Mouse (Mus musculus): ENCODE measurements around the gene Habp4. TPM values are rescaled to one million over a fixed set of nuclear protein-coding genes. Genes with fewer than 3 reads are reported as not detected.

The Habp4 gene
- total and polyA plus RNA-seq, 2 experiments from 2014 or later, result 47.1 to 65.6 TPM

- H3K4me2 ChIP-seq (ENCODE audit: low read depth, low read length), result no peak overlapping the region
- no peak for ATAC-seq
Observed at GRCm38 (mm10) chr13:64197899-64198298, 36.3 kb downstream of the Habp4 start.

GRCm38 (mm10) chr13:64198310-64198709, 36.7 kb downstream of the Habp4 start:
- Histone ChIP-seq H3K4me3 (ENCODE audit: low read length) (no peak overlapping the region), H3K9ac (replicated peaks; ENCODE audit: low read length) (no peak overlapping the region), H3K27ac (no peak overlapping the region), H3K9me3 (ENCODE audit: low read length) (no peaks in the 10 kb centered on the region), H3K4me1 (ENCODE audit: insufficient read depth, low read length) (no peaks in the 10 kb centered on the region), H3K4me2 (ENCODE audit: low read depth, low read length) (no peak overlapping the region), H3K27me3 (ENCODE audit: insufficient read depth, low read length) (no peaks in the 10 kb centered on the region), H3K36me3 (ENCODE audit: insufficient read depth, low read length) (no peaks in the 10 kb centered on the region)
- TF ChIP-seq CTCF (IDR thresholded peaks at IDR 0.05; ENCODE audit: low read depth), result no peak
- ATAC-seq, result no peak
- WGBS, result 91% methylated on average over 4 of the region's 4 CpGs
- DNase-seq (ENCODE audit: low spot score), result no peak

More at GRCm38 (mm10) chr13:64197899-64198298, 36.3 kb downstream of the Habp4 start:
- no peaks in the 10 kb centered on the region for H3K9me3 ChIP-seq (ENCODE audit: low read length)
- DNase-seq (ENCODE audit: low spot score), result no peak
- no peak overlapping the region for H3K4me3 ChIP-seq (ENCODE audit: low read length)
- no peak overlapping the region for H3K27ac ChIP-seq
- H3K36me3 ChIP-seq (ENCODE audit: insufficient read depth, low read length), result no peaks in the 10 kb centered on the region
- H3K9ac ChIP-seq (replicated peaks; ENCODE audit: low read length), result no peak overlapping the region
- H3K27me3 ChIP-seq (ENCODE audit: insufficient read depth, low read length), result no peaks in the 10 kb centered on the region
- no peaks in the 10 kb centered on the region for H3K4me1 ChIP-seq (ENCODE audit: insufficient read depth, low read length)
- 73% methylated on average over 6 of the region's 6 CpGs for WGBS
- no peak for TF ChIP-seq CTCF (IDR thresholded peaks at IDR 0.05; ENCODE audit: low read depth)

DNA sequence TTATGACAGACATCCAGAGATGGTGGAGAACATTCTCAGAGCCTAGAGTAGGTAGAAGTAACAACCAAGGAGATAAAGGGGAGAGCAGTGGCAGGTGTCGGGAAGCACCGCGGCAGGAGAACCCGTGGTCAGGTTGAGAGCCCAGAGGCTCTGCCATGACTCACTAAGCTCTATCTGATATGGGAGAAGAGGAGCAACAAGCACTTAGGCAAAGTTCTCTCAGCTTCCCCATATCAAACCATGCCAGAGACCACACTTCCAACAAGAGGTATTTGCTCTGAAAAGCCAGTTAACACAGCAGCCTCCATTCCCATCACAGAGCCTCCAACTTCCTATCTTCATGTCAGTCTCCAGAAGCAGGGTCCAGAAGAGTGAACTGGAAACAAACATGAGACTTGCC, 39.3 kb downstream of the Habp4 start:
- H3K4me3 ChIP-seq (ENCODE audit: low read length), result no peak overlapping the region
- no peaks in the 10 kb centered on the region for H3K36me3 ChIP-seq (ENCODE audit: insufficient read depth, low read length)
- H3K4me1 ChIP-seq (ENCODE audit: insufficient read depth, low read length), result no peaks in the 10 kb centered on the region
- H3K27me3 ChIP-seq (ENCODE audit: insufficient read depth, low read length), result no peaks in the 10 kb centered on the region
- no peak overlapping the region for H3K27ac ChIP-seq
- no peak for TF ChIP-seq CTCF (IDR thresholded peaks at IDR 0.05; ENCODE audit: low read depth)
- WGBS, result 99% methylated on average over 4 of the region's 4 CpGs
- ATAC-seq (no peak), DNase-seq (ENCODE audit: low spot score) (no peak)
- H3K9me3 ChIP-seq (ENCODE audit: low read length), result no peaks in the 10 kb centered on the region
- H3K4me2 ChIP-seq (ENCODE audit: low read depth, low read length), result no peak overlapping the region
- H3K9ac ChIP-seq (replicated peaks; ENCODE audit: low read length), result no peak overlapping the region

- no peaks in the 10 kb centered on the region for H3K9me3 ChIP-seq (ENCODE audit: low read length)
- peak; percentile 24; the same call in 1 of the 2 replicates for TF ChIP-seq CTCF (IDR thresholded peaks at IDR 0.05; ENCODE audit: low read depth)
Observed at GRCm38 (mm10) chr13:64204726-64205125, 43.1 kb downstream of the Habp4 start.

GRCm38 (mm10) chr13:64205186-64205585, 43.6 kb downstream of the Habp4 start:
- H3K4me1 ChIP-seq (ENCODE audit: insufficient read depth, low read length), result no peaks in the 10 kb centered on the region
- 42% methylated on average over 2 of the region's 2 CpGs for WGBS
- H3K36me3 ChIP-seq (ENCODE audit: insufficient read depth, low read length), result no peaks in the 10 kb centered on the region
- no peaks in the 10 kb centered on the region for H3K9me3 ChIP-seq (ENCODE audit: low read length)
- no peak overlapping the region for H3K4me2 ChIP-seq (ENCODE audit: low read depth, low read length)
- ATAC-seq, result peak; percentile 78; the same call in 1 of the 2 replicates
- no peak; the same call in 1 of the 2 replicates for TF ChIP-seq CTCF (IDR thresholded peaks at IDR 0.05; ENCODE audit: low read depth)
- DNase-seq (ENCODE audit: low spot score), result peak; percentile 48
- H3K9ac ChIP-seq (replicated peaks; ENCODE audit: low read length), result no peak overlapping the region
- H3K4me3 ChIP-seq (ENCODE audit: low read length), result no peak overlapping the region
- H3K27ac ChIP-seq, result no peak overlapping the region
- H3K27me3 ChIP-seq (ENCODE audit: insufficient read depth, low read length), result no peaks in the 10 kb centered on the region

More at GRCm38 (mm10) chr13:64204726-64205125, 43.1 kb downstream of the Habp4 start:
- Histone ChIP-seq H3K4me3 (ENCODE audit: low read length) (no peak overlapping the region), H3K4me2 (ENCODE audit: low read depth, low read length) (no peak overlapping the region), H3K27me3 (ENCODE audit: insufficient read depth, low read length) (no peaks in the 10 kb centered on the region), H3K4me1 (ENCODE audit: insufficient read depth, low read length) (no peaks in the 10 kb centered on the region), H3K9ac (replicated peaks; ENCODE audit: low read length) (no peak overlapping the region), H3K36me3 (ENCODE audit: insufficient read depth, low read length) (no peaks in the 10 kb centered on the region), H3K27ac (no peak overlapping the region)
- 64% methylated on average over 2 of the region's 2 CpGs for WGBS
- no peak for DNase-seq (ENCODE audit: low spot score)
- no peak for ATAC-seq

DNA sequence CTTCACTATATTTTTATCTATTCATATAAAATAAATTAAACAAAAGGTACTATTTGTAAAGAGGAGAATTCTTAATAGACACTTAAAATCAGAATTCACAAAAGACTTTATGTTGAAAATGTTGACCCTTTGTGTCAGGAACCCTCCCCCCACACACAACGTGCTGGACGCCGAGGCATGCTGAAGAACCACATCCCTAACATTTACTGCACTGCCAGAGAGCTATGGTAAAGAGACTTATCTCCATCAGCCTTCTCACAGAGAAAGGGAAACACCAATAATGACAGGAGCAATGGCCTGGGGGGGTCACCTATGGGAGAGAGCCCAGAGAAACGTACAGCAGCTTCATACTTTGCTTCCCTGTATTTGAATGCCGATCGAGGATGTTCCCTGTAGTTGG, 46.5 kb downstream of the Habp4 start:
- Histone ChIP-seq H3K4me1 (ENCODE audit: insufficient read depth, low read length) (no peaks in the 10 kb centered on the region), H3K9me3 (ENCODE audit: low read length) (no peaks in the 10 kb centered on the region), H3K27ac (no peak overlapping the region), H3K4me3 (ENCODE audit: low read length) (no peak overlapping the region), H3K9ac (replicated peaks; ENCODE audit: low read length) (no peak overlapping the region), H3K36me3 (ENCODE audit: insufficient read depth, low read length) (no peaks in the 10 kb centered on the region), H3K27me3 (ENCODE audit: insufficient read depth, low read length) (no peaks in the 10 kb centered on the region), H3K4me2 (ENCODE audit: low read depth, low read length) (no peak overlapping the region)
- 86% methylated on average over 6 of the region's 6 CpGs for WGBS
- no peak for TF ChIP-seq CTCF (IDR thresholded peaks at IDR 0.05; ENCODE audit: low read depth)
- ATAC-seq, result no peak
- DNase-seq (ENCODE audit: low spot score), result no peak

DNA sequence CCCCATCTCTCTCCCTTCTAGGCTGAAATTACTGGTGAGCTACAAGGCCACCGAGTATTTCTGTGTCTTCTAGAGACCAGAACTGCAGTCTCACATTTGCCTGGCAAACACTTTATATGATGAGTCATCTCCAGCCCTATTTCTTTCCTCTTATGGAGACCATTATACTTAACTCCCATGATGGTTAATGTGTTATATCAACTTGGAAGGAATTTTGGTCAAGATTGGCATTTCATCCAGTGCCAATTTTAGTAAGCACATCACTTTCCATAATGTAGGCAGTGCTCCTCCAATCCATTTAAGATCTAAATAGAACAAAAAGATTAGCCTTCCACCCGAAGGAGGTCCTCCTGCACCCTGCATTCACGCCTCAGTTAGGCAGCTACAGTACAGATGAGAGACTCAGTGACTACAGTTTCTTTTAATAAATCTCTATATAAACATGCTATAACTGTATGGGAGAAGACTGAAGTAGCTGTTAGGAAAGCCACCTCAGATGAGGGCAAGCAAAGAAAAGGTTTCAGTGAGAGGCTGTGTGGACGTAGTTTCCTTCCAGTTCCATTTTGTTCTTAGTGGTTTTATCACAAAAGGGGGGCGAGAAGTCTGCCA, 50.5 kb downstream of the Habp4 start:
- H3K9me3 ChIP-seq (ENCODE audit: low read length), result no peaks in the 10 kb centered on the region
- H3K4me3 ChIP-seq (ENCODE audit: low read length), result no peak overlapping the region
- H3K27ac ChIP-seq, result no peak overlapping the region
- no peak overlapping the region for H3K4me2 ChIP-seq (ENCODE audit: low read depth, low read length)
- H3K27me3 ChIP-seq (ENCODE audit: insufficient read depth, low read length), result no peaks in the 10 kb centered on the region
- 88% methylated on average over 5 of the region's 5 CpGs for WGBS
- DNase-seq (ENCODE audit: low spot score), result no peak
- H3K36me3 ChIP-seq (ENCODE audit: insufficient read depth, low read length), result no peaks in the 10 kb centered on the region
- no peaks in the 10 kb centered on the region for H3K4me1 ChIP-seq (ENCODE audit: insufficient read depth, low read length)
- no peak for ATAC-seq
- no peak for TF ChIP-seq CTCF (IDR thresholded peaks at IDR 0.05; ENCODE audit: low read depth)
- no peak overlapping the region for H3K9ac ChIP-seq (replicated peaks; ENCODE audit: low read length)

Measured in hindbrain, postnatal 0 days (tissue).